Mouse (Mus musculus) lung, adult 18-20 months (tissue): ENCODE data around the gene Hemk1.

Source experiments
- DNase-seq, 2 experiments: peaks; one replicate each; pipeline ENCODE4 v3.0.0; 2022; ENCODE audit warnings: mixed read lengths in 2 of 2

Gene Hemk1

DNA sequence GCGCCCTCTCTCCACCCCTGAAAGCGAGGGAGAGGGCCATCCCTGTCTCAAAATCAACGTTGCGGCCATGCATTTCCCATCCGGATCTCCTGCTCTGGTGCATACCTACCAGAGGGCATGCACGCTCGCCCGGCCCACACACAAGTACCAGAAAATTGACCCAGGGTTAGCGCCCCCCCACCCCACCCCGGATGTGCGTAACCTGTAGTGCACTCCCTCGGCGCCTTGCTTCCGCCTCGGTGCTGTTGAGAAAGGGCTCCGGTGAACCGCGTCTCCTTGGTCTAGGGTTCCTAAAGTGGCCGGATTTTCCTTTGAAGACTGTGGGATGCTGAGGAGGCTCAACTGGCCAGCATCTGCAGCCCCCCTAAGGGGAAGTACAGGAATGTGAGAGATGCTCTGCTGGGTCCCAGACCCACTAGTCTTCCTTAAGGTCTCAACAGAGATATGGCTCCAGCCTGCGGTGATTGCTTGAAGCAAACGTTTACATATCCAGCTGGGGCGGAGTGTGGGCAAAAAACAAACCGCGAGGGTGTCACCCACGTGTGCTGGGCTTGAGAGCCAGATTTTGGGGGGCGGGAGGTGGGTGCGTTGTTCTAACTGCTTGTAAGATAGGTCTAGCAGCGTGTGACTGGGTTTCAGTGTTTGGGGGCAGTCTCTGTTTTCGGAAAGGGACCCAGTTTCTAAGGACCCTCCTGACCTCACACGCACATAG, at the start of gene Hemk1:
Gene Hemk1 (minus strand): TSS at position 179 of the 712 bp plus-strand sequence.
- DNase-seq, result peak; percentile 75 to 77

DNA sequence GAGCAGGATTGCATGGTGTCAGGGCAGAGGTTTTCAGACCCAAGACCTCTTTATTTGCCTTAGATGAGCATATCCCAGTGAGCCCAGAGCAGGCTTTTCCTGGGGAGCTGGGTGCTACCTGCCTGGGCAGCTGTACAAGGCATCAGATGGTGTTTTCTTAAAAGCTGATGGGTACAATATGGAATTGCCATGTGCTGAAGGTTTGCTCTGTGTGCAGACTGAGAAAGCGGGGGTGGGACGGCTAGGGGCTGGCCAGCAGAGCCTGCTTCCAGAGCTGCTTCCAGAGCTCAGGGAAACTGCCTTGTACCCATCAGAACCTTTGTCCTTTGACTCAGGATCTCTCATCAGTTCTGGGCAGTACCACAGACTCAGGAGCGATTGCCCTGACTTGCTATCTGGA, 49.6 kb upstream of the Hemk1 start:
- no peak for DNase-seq

DNA sequence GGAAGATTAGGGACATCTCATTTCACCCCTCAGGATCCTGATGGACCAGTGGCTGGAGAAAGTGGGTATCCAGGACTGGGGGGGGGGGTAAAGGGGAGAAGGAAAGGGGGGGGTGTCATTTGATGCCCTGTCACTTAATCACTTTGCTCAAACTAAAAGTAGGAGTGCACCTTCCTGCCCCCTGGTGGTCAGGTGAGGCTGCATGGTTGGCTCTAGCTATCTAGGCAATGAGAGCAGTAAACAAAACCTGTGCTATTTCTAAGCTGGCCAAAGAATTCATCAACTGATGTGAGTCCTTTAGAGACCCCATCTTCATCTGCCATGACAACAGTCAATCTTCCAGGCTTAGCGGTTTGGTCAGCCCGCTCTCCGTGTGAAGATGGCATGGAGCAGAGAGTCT, 48.6 kb upstream of the Hemk1 start:
- peak in 1 of 2 experiments; percentile 24 for DNase-seq

DNA sequence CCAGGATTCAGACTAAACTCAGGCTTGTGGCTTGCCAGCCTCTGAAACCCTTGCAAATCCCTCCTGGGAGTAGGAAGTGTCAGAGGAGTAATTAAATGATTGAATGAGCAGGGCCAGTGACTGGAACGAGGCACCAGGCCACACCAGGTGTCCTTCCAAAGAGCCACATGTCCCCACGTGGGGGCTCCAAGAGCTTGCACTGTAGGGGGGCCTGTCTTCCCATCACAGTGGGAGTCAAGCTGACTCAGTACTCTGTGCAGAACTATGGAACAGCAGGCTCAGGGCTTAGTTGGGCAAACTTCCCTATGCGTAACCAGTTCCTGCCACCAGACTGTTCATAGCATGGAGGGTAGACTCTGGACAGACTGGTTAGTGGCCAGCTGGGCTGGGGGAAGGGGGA, 46.2 kb upstream of the Hemk1 start:
- no peak for DNase-seq

DNA sequence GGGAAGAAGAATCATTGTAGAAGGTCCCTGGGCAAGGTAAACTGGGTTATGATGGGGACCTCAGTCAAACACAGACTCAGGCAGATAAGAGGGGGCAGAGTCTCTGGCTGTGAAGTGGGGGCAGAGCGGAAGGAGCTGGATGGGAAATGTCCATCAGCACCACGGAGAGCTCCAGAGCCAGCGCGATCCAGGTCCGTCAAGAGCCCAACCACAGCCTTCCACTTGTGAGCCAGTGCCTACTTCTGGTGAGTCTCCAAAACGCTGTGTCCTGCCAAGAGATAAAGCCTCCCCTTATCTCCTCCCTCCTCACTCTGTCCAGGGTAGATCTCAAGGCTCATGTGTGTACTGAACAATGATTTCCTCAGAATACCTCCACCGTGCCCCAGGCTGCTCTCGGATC, 43.6 kb upstream of the Hemk1 start:
- DNase-seq, result no peak

DNA sequence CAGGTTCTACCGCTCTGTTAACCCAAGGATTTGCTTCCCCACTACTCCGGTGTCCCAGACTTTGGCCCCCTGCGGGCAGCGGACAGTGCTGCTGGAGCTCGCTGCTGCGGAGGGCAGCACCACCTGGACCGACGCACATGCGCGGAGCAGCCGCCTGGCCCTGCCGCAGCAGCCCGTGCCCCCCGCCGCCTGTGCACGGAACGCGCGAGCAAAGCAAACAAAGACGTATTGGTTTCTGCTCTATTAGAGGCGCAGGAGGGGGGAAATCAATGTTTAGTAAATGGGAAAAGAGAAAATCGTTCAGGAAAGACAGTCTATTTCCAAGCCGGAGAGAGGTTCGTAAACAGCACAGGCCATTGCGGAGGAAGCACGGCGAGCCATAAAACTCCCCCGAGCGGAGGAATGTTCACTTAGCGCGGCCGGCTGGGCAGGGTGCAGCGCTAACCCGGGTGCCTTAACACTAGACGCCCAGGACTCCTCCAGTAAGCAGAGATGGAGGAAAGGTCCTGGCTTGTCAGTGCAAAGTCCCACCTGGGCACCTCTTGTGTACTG, 39.9 kb upstream of the Hemk1 start:
- no peak for DNase-seq

DNA sequence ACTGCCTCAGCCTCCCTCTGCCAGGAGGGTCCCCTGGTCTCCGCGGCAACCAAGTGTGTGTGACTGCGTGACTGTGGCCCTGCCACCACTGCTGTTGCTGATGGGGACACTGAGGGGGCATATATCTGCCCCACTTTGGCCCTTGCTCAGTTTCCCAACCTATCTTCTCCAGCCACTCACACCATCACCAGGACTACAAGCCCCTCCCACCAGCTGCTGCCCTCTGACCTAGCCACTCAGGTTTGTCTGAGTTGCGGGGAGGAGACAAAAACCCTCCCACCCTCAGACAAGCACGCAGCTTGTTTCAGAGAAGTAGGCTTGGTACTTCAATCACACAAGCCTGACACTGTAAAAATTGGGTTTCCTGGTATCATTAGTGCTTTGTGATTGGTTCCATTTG, 37.3 kb upstream of the Hemk1 start:
- DNase-seq, result no peak

DNA sequence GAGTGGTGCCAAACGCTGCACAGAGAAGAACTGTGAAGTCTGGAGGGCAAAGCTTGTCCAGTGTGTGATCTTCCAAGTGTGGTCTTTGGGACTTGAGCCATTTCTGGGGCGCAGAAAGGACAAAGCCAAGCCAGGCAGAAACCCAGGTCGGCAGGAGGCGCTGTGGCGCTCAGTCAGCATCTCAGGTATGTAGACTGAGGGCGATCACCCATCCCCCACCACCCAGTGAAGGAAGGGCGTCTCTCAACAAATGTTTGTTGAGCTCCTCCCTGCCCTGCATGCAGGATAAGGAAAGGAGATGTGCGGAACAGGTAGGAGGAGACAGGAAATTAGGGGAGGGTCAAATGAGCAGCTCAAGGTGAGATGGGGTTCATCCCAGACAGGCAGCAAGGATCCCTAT, 36.5 kb upstream of the Hemk1 start:
- DNase-seq, result no peak

DNA sequence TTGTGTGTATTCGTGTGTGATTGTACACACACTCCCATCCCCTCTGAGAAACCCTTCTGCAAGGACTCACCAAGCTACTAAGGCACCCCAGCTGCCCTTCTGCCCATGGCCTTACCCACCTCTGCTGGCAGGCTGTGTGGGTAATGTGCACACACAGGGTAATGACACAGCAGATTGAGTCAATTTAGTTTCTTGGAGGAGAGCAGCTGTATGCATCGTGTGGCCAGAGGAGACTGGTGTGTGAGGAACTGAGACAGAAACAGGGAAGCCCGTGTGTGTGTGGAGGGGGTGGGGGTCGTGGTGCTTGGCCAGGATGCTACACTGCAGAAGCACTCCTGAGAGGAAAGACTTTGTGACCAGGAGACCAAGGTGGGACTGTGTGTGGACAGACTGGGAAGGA, 34.3 kb upstream of the Hemk1 start:
- DNase-seq, result no peak

DNA sequence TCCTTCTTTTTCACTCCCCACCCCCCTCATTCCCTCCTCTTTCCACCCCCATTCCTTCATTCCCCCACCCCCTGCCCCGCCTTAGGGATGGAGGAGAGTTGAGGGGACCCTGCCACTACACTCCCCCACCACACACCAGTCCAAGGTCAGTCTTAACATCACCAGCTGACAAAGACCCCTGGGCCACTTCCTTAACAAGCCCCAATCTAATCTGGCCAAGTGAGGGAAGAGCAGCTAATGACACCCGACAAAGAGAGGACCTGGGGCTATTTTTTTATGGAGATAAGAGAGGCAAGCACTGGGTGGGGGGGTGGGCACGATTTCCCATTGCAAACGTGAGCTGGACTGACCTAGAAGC, 31.9 kb upstream of the Hemk1 start:
- DNase-seq, result no peak

DNA sequence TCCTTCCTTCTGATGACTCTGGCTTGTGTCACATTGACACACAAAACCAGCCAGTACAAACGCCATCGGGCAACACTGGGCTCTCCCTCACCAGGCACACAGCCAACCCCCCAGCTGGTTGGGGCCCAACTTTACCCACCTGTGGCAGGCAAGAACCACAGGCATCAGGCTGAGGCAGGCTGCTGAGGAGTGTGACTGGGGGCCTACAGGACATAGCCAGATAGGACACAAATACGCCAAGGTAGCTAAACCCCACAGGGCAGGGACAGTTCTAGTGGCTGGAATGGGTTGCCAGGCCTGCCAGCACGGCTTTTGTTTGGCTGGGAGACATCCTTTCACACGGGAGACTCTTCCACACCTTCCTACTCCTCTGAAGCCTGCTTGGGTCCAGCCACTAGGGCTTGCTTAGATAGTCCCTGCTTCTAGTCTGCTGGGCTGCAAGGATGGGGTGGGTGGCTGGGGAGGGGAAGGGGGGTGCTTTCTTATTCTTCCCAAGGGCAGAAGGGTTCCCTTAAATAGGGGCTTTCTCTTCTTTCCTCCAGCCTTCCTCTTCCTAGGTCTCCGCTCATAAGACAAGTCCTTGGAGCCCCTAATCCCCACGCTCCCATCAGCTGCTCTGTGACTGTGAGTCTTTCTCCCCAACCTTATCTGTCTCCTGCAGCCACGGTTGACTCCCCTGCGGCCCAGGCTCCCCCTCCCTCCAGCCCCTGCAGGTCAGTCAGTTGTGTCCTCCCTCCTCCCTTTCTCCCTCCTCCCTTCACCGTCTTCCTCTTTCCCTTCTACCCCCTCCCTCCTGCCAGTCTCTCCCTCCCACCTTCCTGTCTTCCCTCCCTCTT, 31.3 kb upstream of the Hemk1 start:
- no peak for DNase-seq

DNA sequence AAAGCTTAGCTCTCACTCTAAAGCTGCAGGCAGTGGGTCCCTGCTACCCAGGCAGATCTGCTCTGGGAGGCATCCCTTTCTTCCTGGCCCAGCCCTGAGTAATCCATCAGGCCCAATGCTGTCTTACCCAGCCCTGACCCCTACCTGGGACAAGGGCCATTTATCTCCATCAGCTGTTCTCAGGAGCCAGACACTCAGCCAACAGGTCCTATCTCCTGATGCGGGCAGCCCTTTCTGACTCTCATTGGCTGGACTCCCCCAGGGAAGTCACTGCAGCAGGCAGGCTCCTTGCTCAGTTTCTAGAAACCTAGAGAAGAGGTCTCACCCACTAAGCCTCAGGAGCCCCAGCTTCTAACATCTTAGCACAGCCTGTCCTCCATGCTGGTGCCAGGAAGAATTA, 30.2 kb upstream of the Hemk1 start:
- no peak for DNase-seq

DNA sequence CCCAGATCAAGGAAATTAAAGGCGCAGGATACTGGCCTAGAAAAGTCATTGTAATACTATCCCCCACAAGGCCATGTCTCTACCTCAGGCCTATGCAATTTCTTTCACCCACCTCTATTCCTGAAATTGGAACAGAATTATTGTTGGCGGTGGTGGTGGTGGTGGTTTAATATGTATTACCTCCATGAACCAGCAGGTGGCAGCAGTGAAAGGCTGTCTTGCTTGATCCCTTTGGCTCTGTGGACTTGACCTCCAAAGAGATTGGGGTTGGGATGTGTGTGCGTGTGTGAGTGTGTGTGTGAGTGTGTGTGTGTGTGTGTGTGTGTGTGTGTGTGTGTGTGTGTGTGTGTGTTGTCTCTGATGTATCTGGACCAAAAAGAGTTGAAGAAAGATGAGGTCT, 28.5 kb upstream of the Hemk1 start:
- DNase-seq, result peak; percentile 20 to 34

DNA sequence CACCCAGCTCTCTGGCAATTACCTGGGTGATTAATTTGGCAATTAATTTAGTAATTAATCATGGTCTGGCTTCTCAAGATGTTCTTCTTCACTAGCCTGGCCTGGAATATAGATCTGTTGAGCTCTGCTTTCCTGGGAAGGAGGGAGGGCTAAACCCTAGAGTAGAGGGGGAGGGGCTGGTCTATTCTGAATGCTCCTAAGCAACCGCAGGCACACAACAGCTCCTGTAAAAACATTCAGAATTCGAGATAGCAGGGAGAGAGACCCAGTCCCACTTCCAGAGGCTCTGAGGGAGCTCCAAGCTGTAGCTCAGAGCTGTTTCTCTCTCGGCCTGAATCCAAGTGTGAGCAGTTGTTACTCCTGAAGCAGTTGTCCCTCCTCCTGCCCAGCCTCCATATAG, 22.8 kb upstream of the Hemk1 start:
- DNase-seq, result no peak

DNA sequence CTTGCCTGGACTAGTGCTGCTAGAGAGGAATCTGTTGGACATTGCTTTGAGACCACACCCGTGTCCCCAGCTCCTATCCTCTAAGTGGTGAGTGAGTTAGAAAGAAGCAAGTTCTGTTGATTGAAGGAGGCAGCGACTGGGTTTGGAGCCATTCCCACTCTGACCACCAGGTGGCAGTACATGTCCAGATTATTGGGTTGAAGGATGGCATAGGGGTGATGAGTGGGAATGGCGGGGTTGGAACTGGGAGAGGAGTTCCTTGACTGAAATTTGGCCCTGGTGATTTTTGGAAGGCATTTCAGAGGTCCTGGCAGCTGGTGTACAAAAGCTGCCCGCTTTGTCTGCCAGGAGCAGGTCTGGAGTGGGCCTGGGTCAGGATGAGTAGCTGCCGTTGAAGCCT, 19.5 kb upstream of the Hemk1 start:
- peak; percentile 56 to 60 for DNase-seq

DNA sequence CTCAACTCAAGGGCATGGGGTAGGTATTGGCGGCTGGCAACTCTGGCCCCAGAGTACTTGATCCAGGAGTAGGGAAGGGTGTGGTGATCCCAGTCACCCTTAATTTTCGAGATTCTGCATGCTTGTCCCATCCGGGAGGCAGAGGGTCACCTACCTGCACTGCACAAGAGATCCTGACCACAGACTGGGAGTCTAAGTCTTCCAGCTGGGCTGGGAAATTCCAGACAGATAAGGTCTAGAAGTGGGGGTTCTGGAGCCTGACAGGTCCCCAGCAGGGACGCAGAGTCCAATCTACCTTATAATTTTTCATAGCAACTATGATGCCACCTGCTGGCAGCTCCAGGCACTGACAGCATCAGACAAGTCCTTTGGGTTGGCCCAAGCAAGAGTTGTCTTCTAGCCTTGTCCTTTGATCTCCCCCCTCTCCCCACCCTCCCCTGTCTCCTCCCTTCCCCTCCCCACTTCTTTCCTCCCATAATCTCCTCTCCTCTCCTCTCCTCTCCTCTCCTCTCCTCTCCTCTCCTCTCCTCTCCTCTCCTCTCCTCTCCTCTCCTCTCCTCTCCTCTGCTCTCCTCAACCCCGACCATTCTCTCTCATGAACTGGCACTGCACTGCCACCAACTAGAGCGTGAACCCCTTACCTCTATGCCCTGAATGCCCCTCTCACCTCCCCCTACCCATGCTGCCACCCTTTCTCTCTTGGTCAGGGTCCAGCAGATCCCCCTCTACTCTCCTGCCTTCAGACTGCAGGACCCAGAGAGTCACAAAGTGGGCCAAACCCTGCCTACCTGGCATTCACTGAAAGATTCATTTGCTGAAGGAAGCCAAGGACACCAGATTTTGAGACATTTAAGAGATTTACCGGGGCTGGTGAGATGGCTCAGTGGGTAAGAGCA, 18.0 kb upstream of the Hemk1 start:
- DNase-seq, result peak; percentile 45 to 63

DNA sequence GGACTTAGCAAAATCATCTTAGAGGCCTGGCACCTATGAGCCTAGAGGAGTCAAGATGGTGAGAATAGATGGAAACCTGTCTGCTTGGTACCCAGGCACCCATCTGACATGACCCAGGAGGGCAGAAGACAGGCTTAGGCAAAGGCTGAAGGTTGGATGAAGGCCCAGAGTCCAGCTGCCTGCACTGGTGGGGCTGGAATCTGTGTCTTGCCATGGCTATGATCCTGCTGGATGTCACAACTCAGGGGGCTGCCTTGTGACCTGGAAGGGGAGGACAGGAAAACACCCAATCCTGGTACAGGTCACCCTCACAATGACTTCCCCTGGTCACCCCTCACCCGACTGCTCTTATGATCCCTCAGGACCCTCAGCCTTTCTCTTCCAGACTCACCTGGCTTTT, 16.7 kb upstream of the Hemk1 start:
- no peak for DNase-seq

DNA sequence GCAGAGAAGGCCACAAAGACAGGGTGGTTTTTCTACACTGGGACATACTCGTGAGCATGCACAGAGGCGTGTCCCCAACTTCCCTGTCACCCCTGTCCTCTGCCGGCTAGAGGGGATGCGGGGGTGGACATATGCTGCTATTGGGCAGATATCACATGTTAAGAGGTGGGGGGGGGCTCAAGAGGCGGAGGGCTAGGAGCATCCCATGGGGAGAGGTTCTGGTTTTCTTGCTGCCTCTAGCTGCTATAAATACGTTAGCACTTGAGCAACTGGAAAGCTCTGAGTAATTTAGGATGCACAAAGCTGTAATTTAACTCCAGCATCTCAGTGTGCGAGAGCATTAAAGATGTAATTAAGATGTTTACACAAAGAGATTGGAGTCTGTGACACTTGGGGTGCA, 11.2 kb upstream of the Hemk1 start:
- DNase-seq, result no peak

DNA sequence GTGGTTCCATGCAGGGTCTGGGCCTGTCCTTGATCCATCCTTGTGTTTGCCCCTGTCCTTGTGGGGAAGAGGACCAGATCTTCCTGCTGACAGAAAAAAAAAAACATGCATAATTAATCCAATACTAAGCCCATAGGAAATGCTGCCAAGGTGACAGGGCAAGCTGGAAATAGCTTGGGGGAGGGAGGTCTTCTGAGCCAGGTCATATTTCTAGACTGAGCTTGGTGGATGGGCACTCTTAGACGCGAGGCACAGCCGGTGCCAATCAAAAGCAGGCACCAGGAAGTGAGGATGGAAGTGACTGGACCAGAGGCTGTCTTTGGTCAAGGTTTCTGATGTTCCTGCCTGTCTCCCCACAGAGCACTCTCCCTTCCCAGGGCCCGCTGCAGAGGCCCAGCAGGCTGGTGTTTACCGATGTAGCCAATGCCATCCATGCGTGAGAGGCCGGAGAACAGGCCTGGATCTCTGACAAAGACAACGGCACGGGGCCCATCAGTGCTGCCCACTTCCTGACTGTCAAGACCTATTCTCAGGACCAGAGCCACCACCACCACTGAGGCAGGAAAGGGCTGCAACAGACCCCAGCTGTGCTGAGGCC, 9.5 kb upstream of the Hemk1 start:
- no peak for DNase-seq

DNA sequence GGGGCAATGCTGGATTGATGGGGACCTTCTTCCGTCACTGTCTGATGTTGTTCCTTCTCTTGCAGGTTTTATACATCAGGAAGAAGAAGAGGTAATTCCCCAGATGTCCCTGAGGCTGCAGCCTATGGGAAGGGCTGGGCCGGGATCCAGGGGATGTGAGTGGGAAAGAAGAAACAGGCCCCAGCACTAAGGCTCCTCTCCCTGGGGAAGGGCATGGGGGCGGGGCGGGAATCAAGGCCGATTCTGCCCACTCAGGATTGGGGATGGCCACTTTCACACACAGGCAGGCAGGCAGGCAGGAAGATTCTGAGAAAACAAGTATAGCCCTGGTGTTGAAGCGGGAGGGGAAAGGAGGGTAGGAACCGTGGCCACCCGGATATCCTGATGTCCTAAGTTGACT, 7.9 kb upstream of the Hemk1 start:
- DNase-seq, result no peak

DNA sequence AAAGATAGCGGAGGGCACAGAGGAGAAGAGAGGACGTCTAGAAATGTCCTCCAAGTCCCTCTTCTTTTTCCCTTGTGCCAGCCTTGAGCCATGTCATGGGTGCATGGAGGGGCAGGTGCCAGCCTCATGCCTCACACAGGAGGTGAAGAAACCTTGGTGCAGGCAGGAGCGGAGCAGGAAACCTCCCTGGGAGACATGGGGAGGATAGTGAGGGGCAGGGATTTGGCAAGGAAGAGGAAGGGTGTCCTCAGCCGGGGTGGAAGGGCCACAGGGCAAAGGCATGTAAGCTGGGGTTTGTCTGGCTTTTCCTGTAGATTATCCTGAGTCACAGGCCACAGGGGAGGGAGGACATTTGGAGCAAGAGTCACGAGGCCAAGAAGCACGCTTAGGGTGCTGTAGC, 5.9 kb upstream of the Hemk1 start:
- no peak for DNase-seq

DNA sequence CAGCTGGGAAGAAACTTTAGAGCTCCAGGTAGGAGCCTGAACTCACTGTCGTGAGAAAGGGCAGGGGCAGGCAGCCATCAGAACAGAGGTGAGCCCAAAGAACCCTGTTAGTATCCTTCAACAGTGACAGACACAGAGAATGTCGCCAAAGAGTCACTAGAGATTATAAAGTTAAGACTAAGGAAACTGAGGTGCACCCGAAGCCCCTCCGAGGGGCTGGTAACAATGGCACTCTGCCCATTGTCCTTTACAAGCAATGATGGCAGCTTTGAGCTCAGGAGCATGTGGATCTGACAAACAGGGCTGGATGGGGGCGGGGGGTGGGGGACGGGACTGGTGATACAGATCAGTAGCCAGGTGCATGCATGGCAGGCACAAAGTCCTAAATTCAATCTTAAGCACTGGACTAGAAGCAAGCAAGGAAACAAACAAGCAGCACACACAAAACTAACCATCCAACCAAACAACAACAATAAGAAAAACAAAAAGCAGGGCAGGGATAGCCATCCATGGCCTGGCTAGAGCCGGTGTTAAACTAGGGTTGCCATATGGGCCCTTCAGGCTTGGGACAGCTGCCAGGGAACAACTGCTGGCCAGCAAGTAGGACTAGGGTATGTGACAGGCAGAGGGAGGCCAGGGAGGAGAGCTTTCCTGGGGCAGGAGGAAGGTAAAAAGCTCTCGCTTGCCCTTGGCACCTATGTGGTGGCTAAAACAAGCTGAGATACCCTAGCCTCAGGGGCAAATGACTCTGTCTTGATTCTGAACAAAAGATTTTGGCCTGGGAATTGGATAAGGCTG, 5.2 kb upstream of the Hemk1 start:
- no peak for DNase-seq
